Comparison of ENCODE assay signal across 8 mouse cellular contexts in the genomic region with DNA sequence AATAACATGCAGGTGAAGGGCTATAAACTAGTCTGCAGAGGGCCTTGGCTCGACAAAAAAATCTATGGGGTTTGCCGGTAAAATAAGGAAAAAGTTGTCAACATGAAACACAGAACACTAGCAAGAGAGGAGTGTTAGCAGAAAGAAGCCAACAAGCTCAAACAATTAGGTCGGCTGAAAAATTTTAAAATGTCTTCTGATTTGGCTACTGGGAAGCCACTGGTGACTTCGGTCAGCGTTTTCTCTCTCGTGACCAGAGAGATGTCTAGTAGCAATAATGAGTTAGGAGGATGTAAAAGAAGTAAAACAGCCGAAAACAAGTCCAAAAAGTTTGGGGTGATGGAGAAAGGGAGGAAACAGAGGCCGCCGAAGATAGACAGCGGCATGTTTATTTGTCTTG. TPM values are rescaled to one million over a fixed set of nuclear protein-coding genes. Genes with fewer than 3 reads are reported as not detected.
DNase-seq lines count a peak whose midpoint lies in the region; ATAC-seq and TF ChIP-seq lines count a peak whose summit lies in the region.

No protein-coding gene starts in this region.

- peaks cover 5% of the 10 kb centered on the region; the same call in 1 of the 2 replicates for H3K4me1 ChIP-seq in testis, adult 2 months (ENCODE audit: control insufficient read depth, insufficient read depth, low read length)
- H3K4me1 ChIP-seq in limb, embryonic 15.5 days = peaks cover 12% of the 10 kb centered on the region
- H3K4me1 ChIP-seq in stomach, embryonic 16.5 days (ENCODE audit: control insufficient read depth, insufficient read depth, low read length) = peaks cover 32% of the 10 kb centered on the region

- no peak for TF ChIP-seq POLR2A in testis, adult 2 months (IDR thresholded peaks at IDR 0.05; ENCODE audit: control insufficient read depth, low read depth, low read length)

- peak overlapping the region; percentile 86 for H3K27ac ChIP-seq in gastrocnemius, adult 2 months
- peak overlapping the region; percentile 61 for H3K27ac ChIP-seq in testis, adult 2 months (ENCODE audit: control insufficient read depth, insufficient read depth, low read depth, low read length)
- H3K27ac ChIP-seq in limb, embryonic 15.5 days = peak overlapping the region; percentile 73; the same call in 1 of the 2 replicates
- H3K27ac ChIP-seq in stomach, embryonic 16.5 days (ENCODE audit: low read length) = no peak overlapping the region; the same call in 1 of the 2 replicates

- H3K9me3 ChIP-seq in limb, embryonic 15.5 days = no peaks in the 10 kb centered on the region
- no peaks in the 10 kb centered on the region for H3K9me3 ChIP-seq in stomach, embryonic 16.5 days (replicated peaks; ENCODE audit: control insufficient read depth, low read length)

- H3K4me3 ChIP-seq in gastrocnemius, adult 2 months = peak overlapping the region; percentile 88
- H3K4me3 ChIP-seq in testis, adult 2 months (ENCODE audit: control insufficient read depth, low read depth, low read length) = peak overlapping the region; percentile 88
- peak overlapping the region; percentile 98 for H3K4me3 ChIP-seq in limb, embryonic 15.5 days
- H3K4me3 ChIP-seq in stomach, embryonic 16.5 days (replicated peaks; ENCODE audit: low read length) = peak overlapping the region; percentile 74

- no peak for DNase-seq in gastrocnemius, adult 2 months
- no peak for DNase-seq in gastrocnemius, postnatal 4 days (ENCODE audit: low spot score in 2 of 2)
- DNase-seq in testis, postnatal 14 days (ENCODE audit: low spot score) = no peak
- no peak for DNase-seq in right cerebral cortex, postnatal 4 days
- DNase-seq in adrenal gland, postnatal 10 days = no peak

- H3K4me2 ChIP-seq in limb, embryonic 15.5 days = peak overlapping the region; percentile 82
- peak overlapping the region; percentile 83 for H3K4me2 ChIP-seq in stomach, embryonic 16.5 days (ENCODE audit: low read depth, low read length)

- peak overlapping the region; percentile 88 for H3K9ac ChIP-seq in limb, embryonic 15.5 days
- H3K9ac ChIP-seq in stomach, embryonic 16.5 days (ENCODE audit: low read length) = peak overlapping the region; percentile 83

- H3K27me3 ChIP-seq in testis, adult 2 months (ENCODE audit: control insufficient read depth, insufficient read depth, low read length) = no peaks in the 10 kb centered on the region
- H3K27me3 ChIP-seq in limb, embryonic 15.5 days = no peaks in the 10 kb centered on the region
- H3K27me3 ChIP-seq in stomach, embryonic 16.5 days (ENCODE audit: control insufficient read depth, insufficient read depth, low read length) = no peaks in the 10 kb centered on the region

- H3K36me3 ChIP-seq in testis, adult 2 months (ENCODE audit: control insufficient read depth, insufficient read depth, low read length) = no peaks in the 10 kb centered on the region
- no peaks in the 10 kb centered on the region for H3K36me3 ChIP-seq in limb, embryonic 15.5 days
- H3K36me3 ChIP-seq in stomach, embryonic 16.5 days (ENCODE audit: control insufficient read depth, insufficient read depth, low read length) = no peaks in the 10 kb centered on the region

- intact Hi-C loops in gastrocnemius, adult 2 months (cut with DNase I) = no loop called here

- WGBS in limb, embryonic 15.5 days = under 1% methylated on average over 10 of the region's 10 CpGs
- 1% methylated on average over 10 of the region's 10 CpGs for WGBS in stomach, embryonic 16.5 days

- TF ChIP-seq CTCF in gastrocnemius, adult 2 months (IDR thresholded peaks at IDR 0.05) = no peak
- no peak for TF ChIP-seq CTCF in testis, adult 2 months (IDR thresholded peaks at IDR 0.05; ENCODE audit: control insufficient read depth, insufficient read depth, insufficient replicate concordance, low read depth, low read length)

- no peak for ATAC-seq in limb, embryonic 15.5 days (ENCODE audit: insufficient number of reproducible peaks, low FRiP score, low TSS enrichment, low read depth)
- ATAC-seq in stomach, embryonic 16.5 days (ENCODE audit: insufficient read depth, low FRiP score) = no peak

RNA-seq across cellular contexts. Expression of a gene that starts 0.5 kb away (rescaled TPM):
- total RNA-seq in gastrocnemius, adult 2 months (2021) = 10 to 100 TPM; 60.4 to 62.5 TPM
- 10 to 100 TPM; 65.9 to 66.9 TPM for total RNA-seq in gastrocnemius, postnatal 4 days (2021)
- 73.7 and 76.4 TPM in 2 replicates for polyA plus RNA-seq in testis, adult 2 months (2012; rRNA removed)
- 101 and 102 TPM in 2 replicates for polyA plus RNA-seq in limb, embryonic 15.5 days (2015; fragmentation: Nextera tagmentation; extraction: Ambion mirVana)
- polyA plus RNA-seq in stomach, embryonic 16.5 days (2015; fragmentation: Nextera tagmentation; extraction: Ambion mirVana) = 111 and 112 TPM in 2 replicates
- 10 to 100 TPM; 60.0 to 72.0 TPM for total RNA-seq in adrenal gland, postnatal 10 days (2021)

RNA-seq across cellular contexts. Expression of a gene that starts 0.6 kb away (rescaled TPM):
- total RNA-seq in gastrocnemius, adult 2 months (2021) = 1 to 10 TPM; 4.0 to 4.3 TPM
- 10 to 100 TPM in 1 of 2 experiments, 1 to 10 TPM in 1; 8.5 to 11.2 TPM for total RNA-seq in gastrocnemius, postnatal 4 days (2021)
- 1.8 and 2.1 TPM in 2 replicates for polyA plus RNA-seq in testis, adult 2 months (2012; rRNA removed)
- polyA plus RNA-seq in limb, embryonic 15.5 days (2015; fragmentation: Nextera tagmentation; extraction: Ambion mirVana) = 12.8 and 13.1 TPM in 2 replicates
- polyA plus RNA-seq in stomach, embryonic 16.5 days (2015; fragmentation: Nextera tagmentation; extraction: Ambion mirVana) = 8.1 and 9.8 TPM in 2 replicates
- total RNA-seq in adrenal gland, postnatal 10 days (2021) = 1 to 10 TPM; 7.8 to 9.3 TPM
